8 mouse cellular contexts compared by ENCODE assay signal in the genomic region with DNA sequence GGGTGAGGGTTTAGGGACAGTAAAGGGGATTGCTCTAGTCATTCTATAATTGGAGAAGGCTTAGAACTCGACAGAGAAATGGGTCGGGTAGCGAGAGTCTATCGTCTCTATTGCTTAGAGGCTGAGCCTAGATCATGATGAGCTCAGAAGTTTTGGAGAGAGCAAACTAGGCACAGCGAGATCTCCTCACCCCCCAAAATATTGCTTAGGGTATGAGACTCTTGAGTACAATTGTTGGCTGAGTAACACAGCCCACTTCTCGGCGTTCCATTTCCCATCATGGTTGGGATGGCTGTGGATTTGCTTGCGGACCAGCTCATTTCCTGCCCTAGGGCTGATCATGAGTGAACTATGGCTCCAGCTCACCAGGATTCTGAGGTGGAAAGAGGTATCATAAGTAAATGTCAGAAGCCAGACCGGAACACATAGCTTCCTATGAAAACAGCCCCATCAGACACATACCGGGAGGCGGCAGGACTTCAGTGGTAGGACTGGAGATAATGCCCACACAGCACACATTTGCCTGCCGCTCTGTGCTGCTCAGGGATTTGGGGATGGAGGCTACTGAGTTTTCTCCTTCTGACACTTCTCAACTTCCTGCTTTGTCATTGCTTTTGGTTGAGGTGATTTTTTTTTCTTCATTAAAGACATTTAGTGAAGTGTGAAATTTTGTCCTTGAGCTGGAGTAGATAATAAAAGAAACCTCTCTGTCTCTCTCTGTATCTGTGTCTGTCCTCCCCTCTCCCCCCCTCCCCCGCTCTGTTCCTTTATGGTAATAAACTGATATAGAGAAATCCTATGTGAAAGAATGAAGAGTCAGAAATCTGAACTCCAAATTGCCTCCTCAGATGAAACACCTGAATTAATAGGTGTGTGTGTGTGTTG. TPM values are rescaled to one million over a fixed set of nuclear protein-coding genes. Genes with fewer than 3 reads are reported as not detected.
A peak's percentile ranks its signal among the peaks of the same experiment; 100 is the strongest.
DNase-seq lines count a peak whose midpoint lies in the region; ATAC-seq and TF ChIP-seq lines count a peak whose summit lies in the region.

No protein-coding gene starts in this region.

- 17% methylated on average over 13 of the region's 13 CpGs for WGBS in thymus, adult 2 months
- 17% methylated on average over 13 of the region's 13 CpGs for WGBS in intestine, embryonic 16.5 days
- WGBS in neural tube, embryonic 12.5 days = 17% methylated on average over 13 of the region's 13 CpGs

- peak; percentile 45; the same call in 1 of the 2 replicates for ATAC-seq in frontal cortex, adult (ENCODE audit: low TSS enrichment)
- peak; percentile 36 for ATAC-seq in intestine, embryonic 16.5 days
- peak; percentile 30; the same call in 1 of the 2 replicates for ATAC-seq in neural tube, embryonic 12.5 days (ENCODE audit: low FRiP score, low read depth)

- peak overlapping the region; percentile 86 for H3K9ac ChIP-seq in intestine, embryonic 16.5 days (ENCODE audit: low read depth, low read length)
- peak overlapping the region; percentile 72 for H3K9ac ChIP-seq in neural tube, embryonic 12.5 days

- peaks cover 10% of the 10 kb centered on the region for H3K36me3 ChIP-seq in thymus, adult 2 months (ENCODE audit: control insufficient read depth, insufficient read depth, low read length)
- no peaks in the 10 kb centered on the region for H3K36me3 ChIP-seq in intestine, embryonic 16.5 days (ENCODE audit: control insufficient read depth, insufficient read depth, low read length)
- peaks cover 9% of the 10 kb centered on the region for H3K36me3 ChIP-seq in neural tube, embryonic 12.5 days

- no peak for TF ChIP-seq POLR2A in thymus, adult 2 months (IDR thresholded peaks at IDR 0.05; ENCODE audit: control insufficient read depth, extremely low read depth, insufficient read depth, low read length, poor library complexity)

- no peak overlapping the region for H3K27ac ChIP-seq in thymus, adult 2 months (ENCODE audit: control insufficient read depth, insufficient read depth, low read length)
- no peak overlapping the region for H3K27ac ChIP-seq in intestine, embryonic 16.5 days (ENCODE audit: low read length)
- H3K27ac ChIP-seq in neural tube, embryonic 12.5 days = no peak overlapping the region

- peaks cover 3% of the 10 kb centered on the region; the same call in 1 of the 2 replicates for H3K4me1 ChIP-seq in thymus, adult 2 months (replicated peaks; ENCODE audit: control insufficient read depth, insufficient read depth, low read length)
- H3K4me1 ChIP-seq in intestine, embryonic 16.5 days (ENCODE audit: control insufficient read depth, insufficient read depth, low read length) = peaks cover 14% of the 10 kb centered on the region
- peaks cover 18% of the 10 kb centered on the region for H3K4me1 ChIP-seq in neural tube, embryonic 12.5 days

- peak overlapping the region; percentile 83 for H3K4me3 ChIP-seq in thymus, adult 2 months (ENCODE audit: control insufficient read depth, insufficient read depth, low read length)
- peak overlapping the region; percentile 87 for H3K4me3 ChIP-seq in intestine, embryonic 16.5 days (ENCODE audit: low read length)
- peak overlapping the region; percentile 63 for H3K4me3 ChIP-seq in neural tube, embryonic 12.5 days

- no peaks in the 10 kb centered on the region; the same call in 1 of the 2 replicates for H3K27me3 ChIP-seq in thymus, adult 2 months (ENCODE audit: control insufficient read depth, insufficient read depth, low read length)
- no peaks in the 10 kb centered on the region; the same call in 1 of the 2 replicates for H3K27me3 ChIP-seq in intestine, embryonic 16.5 days (replicated peaks; ENCODE audit: control insufficient read depth, insufficient read depth, low read length)
- H3K27me3 ChIP-seq in neural tube, embryonic 12.5 days (replicated peaks) = 0 out of 2 replicates have a peak, but pooled peaks cover 9% of the 10 kb centered on the region

- H3K4me2 ChIP-seq in intestine, embryonic 16.5 days (ENCODE audit: low read depth, low read length) = peak overlapping the region; percentile 85
- peak overlapping the region; percentile 66 for H3K4me2 ChIP-seq in neural tube, embryonic 12.5 days (replicated peaks)

- no peak for TF ChIP-seq CTCF in thymus, adult 2 months (IDR thresholded peaks at IDR 0.05; ENCODE audit: borderline replicate concordance, control insufficient read depth, extremely low read depth, insufficient read depth, low read length, poor library complexity)

- DNase-seq in frontal cortex, postnatal 10 days (ENCODE audit: low spot score in 2 of 2) = no peak
- no peak for DNase-seq in thymus, adult 2 months
- DNase-seq in thymus, postnatal 36 days = no peak
- no peak for DNase-seq in layer of hippocampus, adult 8-10 months (ENCODE audit: low spot score in 2 of 2)
- no peak for DNase-seq in left cerebral cortex, adult 8-10 months (ENCODE audit: low spot score in 2 of 2)

- H3K9me3 ChIP-seq in intestine, embryonic 16.5 days (ENCODE audit: control insufficient read depth, low read length) = no peaks in the 10 kb centered on the region
- H3K9me3 ChIP-seq in neural tube, embryonic 12.5 days = no peaks in the 10 kb centered on the region

RNA-seq across cellular contexts. Expression of gene Ccdc103, which starts 0.6 kb away (rescaled TPM):
- 0.28 TPM in 1 of 2 replicates, not detected in the other for polyA plus RNA-seq in thymus, adult 2 months (2012; rRNA removed)
- 0.26 and 0.91 TPM in 2 replicates for polyA plus RNA-seq in intestine, embryonic 16.5 days (2015; fragmentation: Nextera tagmentation; extraction: Ambion mirVana)
- 1.5 and 1.8 TPM in 2 replicates for polyA plus RNA-seq in neural tube, embryonic 12.5 days (2016; fragmentation: Nextera tagmentation; extraction: Ambion mirVana)
- 1 to 10 TPM; 1.5 to 3.2 (median 1.9) TPM for total RNA-seq in layer of hippocampus, adult 8-10 months (2022)
- total RNA-seq in left cerebral cortex, adult 8-10 months (2022) = 1 to 10 TPM; 2.1 to 3.6 (median 2.2) TPM

RNA-seq across cellular contexts. Expression of gene Eftud2, which starts 0.8 kb away (rescaled TPM):
- polyA plus RNA-seq in thymus, adult 2 months (2012; rRNA removed) = 215 and 245 TPM in 2 replicates
- polyA plus RNA-seq in intestine, embryonic 16.5 days (2015; fragmentation: Nextera tagmentation; extraction: Ambion mirVana) = 123 and 140 TPM in 2 replicates
- polyA plus RNA-seq in neural tube, embryonic 12.5 days (2016; fragmentation: Nextera tagmentation; extraction: Ambion mirVana) = 204 and 218 TPM in 2 replicates
- 100 to 1,000 TPM; 123 to 142 (median 133) TPM for total RNA-seq in layer of hippocampus, adult 8-10 months (2022)
- 100 to 1,000 TPM; 114 to 136 (median 127) TPM for total RNA-seq in left cerebral cortex, adult 8-10 months (2022)

RNA-seq across cellular contexts. Expression of gene Fam187a, which starts 3.4 kb away (rescaled TPM):
- polyA plus RNA-seq in thymus, adult 2 months (2012; rRNA removed) = not detected in 2 replicates
- not detected in 2 replicates for polyA plus RNA-seq in intestine, embryonic 16.5 days (2015; fragmentation: Nextera tagmentation; extraction: Ambion mirVana)
- not detected in 2 replicates for polyA plus RNA-seq in neural tube, embryonic 12.5 days (2016; fragmentation: Nextera tagmentation; extraction: Ambion mirVana)
- total RNA-seq in layer of hippocampus, adult 8-10 months (2022) = under 1 TPM in 1 of 4 experiments, not detected in 3; 0.33 TPM
- total RNA-seq in left cerebral cortex, adult 8-10 months (2022) = under 1 TPM in 3 of 4 experiments, not detected in 1; 0.23 to 0.70 (median 0.34) TPM

RNA-seq across cellular contexts. Expression of gene Gfap, which starts 19.2 kb away (rescaled TPM):
- 0.94 and 1.1 TPM in 2 replicates for polyA plus RNA-seq in thymus, adult 2 months (2012; rRNA removed)
- polyA plus RNA-seq in intestine, embryonic 16.5 days (2015; fragmentation: Nextera tagmentation; extraction: Ambion mirVana) = 0.09 and 0.38 TPM in 2 replicates
- 0.08 and 0.11 TPM in 2 replicates for polyA plus RNA-seq in neural tube, embryonic 12.5 days (2016; fragmentation: Nextera tagmentation; extraction: Ambion mirVana)
- total RNA-seq in layer of hippocampus, adult 8-10 months (2022) = 1,000 to 10,000 TPM in 2 of 4 experiments, 100 to 1,000 TPM in 2; 331 to 2,605 (median 1,138) TPM
- total RNA-seq in left cerebral cortex, adult 8-10 months (2022) = 100 to 1,000 TPM; 134 to 920 (median 381) TPM

RNA-seq across cellular contexts. Expression of gene Kif18b, which starts 43.4 kb away (rescaled TPM):
- polyA plus RNA-seq in thymus, adult 2 months (2012; rRNA removed) = 45.1 and 60.0 TPM in 2 replicates
- polyA plus RNA-seq in intestine, embryonic 16.5 days (2015; fragmentation: Nextera tagmentation; extraction: Ambion mirVana) = 6.8 and 7.4 TPM in 2 replicates
- 5.9 and 8.3 TPM in 2 replicates for polyA plus RNA-seq in neural tube, embryonic 12.5 days (2016; fragmentation: Nextera tagmentation; extraction: Ambion mirVana)
- total RNA-seq in layer of hippocampus, adult 8-10 months (2022) = under 1 TPM in 3 of 4 experiments, not detected in 1; 0.14 to 0.29 (median 0.23) TPM
- under 1 TPM in 1 of 4 experiments, not detected in 3; 0.17 TPM for total RNA-seq in left cerebral cortex, adult 8-10 months (2022)
